Mouse (Mus musculus) stomach, postnatal 0 days (tissue): ENCODE data around the gene Shroom3. TPM values are rescaled to one million over a fixed set of nuclear protein-coding genes. Genes with fewer than 3 reads are reported as not detected.
A peak's percentile ranks its signal among the peaks of the same experiment; 100 is the strongest.

ENCODE experiments used
- ATAC-seq: fragments of 200-750 bp; cut with Nextera tagmentation; 2 replicates; pipeline ENCODE4 v1.8.0; 2017; ENCODE audit not compliant: low FRiP score, low TSS enrichment
- DNase-seq: peaks from one replicate; pipeline ENCODE4 v3.0.0-alpha.2; 2016; ENCODE audit warnings: low spot score
- H3K27ac ChIP-seq: fragments of 300-500 bp; sonication (generic); replicated peaks from 2 replicates; pipeline ENCODE4 v1.5.1; 2014; ENCODE audit warnings: mild to moderate bottlenecking, control low read depth
- H3K27me3 ChIP-seq: fragments of 300-500 bp; sonication (generic); 2 replicates; pipeline ENCODE4 v1.6.1; 2014; ENCODE audit warnings: low read length; ENCODE audit not compliant: control insufficient read depth, insufficient read depth
- H3K36me3 ChIP-seq: fragments of 300-500 bp; sonication (generic); 2 replicates; pipeline ENCODE4 v1.6.1; 2014; ENCODE audit warnings: low read length, mixed read lengths; ENCODE audit not compliant: control insufficient read depth, insufficient read depth
- H3K4me1 ChIP-seq: fragments of 300-500 bp; sonication (generic); replicated peaks from 2 replicates; pipeline ENCODE4 v1.6.1; 2014; ENCODE audit warnings: antibody characterized with exemption; ENCODE audit not compliant: control insufficient read depth, insufficient read depth
- H3K4me2 ChIP-seq: fragments of 300-500 bp; sonication (generic); replicated peaks from 2 replicates; pipeline ENCODE4 v1.6.1; 2014; ENCODE audit warnings: low read depth, mild to moderate bottlenecking, control low read depth, moderate library complexity
- H3K4me3 ChIP-seq: fragments of 300-500 bp; sonication (generic); 2 replicates; pipeline ENCODE4 v1.5.1; 2014; ENCODE audit warnings: low read depth, low read length, control low read depth
- H3K9ac ChIP-seq: fragments of 300-500 bp; sonication (generic); 2 replicates; pipeline ENCODE4 v1.6.1; 2014; ENCODE audit warnings: mild to moderate bottlenecking, low read length, control low read depth, mixed read lengths
- H3K9me3 ChIP-seq: fragments of 300-500 bp; sonication (generic); 2 replicates; pipeline ENCODE4 v1.6.1; 2016; ENCODE audit warnings: low read length; ENCODE audit not compliant: control insufficient read depth
- CTCF ChIP-seq: IDR thresholded peaks from 2 replicates; pipeline ENCODE4 v1.5.1; 2016; ENCODE audit warnings: antibody characterized with exemption, low read depth, mild to moderate bottlenecking, moderate library complexity
- EP300 ChIP-seq: optimal IDR thresholded peaks from 2 replicates; pipeline ENCODE3; 2016; ENCODE audit warnings: antibody characterized with exemption
- WGBS: fragments of 180-500 bp; shearing (Covaris S2); extraction: QIAGEN DNeasy Blood & Tissue Kit; methylation state at CpG from one replicate; pipeline ENCODE4 v1.1.7; 2014; 5-methylcytosine and 5-hydroxymethylcytosine counted together
- polyA plus RNA-seq: library from polyadenylated mRNA; unstranded; fragments of >200 nt; fragmentation: Nextera tagmentation; extraction: Ambion mirVana; gene quantifications from 2 replicates; pipeline ENCODE4 v1.2.1, GENCODE M21; 2015

The Shroom3 gene
- polyA plus RNA-seq, 1 experiment from 2014 or later = 11.4 TPM

DNA sequence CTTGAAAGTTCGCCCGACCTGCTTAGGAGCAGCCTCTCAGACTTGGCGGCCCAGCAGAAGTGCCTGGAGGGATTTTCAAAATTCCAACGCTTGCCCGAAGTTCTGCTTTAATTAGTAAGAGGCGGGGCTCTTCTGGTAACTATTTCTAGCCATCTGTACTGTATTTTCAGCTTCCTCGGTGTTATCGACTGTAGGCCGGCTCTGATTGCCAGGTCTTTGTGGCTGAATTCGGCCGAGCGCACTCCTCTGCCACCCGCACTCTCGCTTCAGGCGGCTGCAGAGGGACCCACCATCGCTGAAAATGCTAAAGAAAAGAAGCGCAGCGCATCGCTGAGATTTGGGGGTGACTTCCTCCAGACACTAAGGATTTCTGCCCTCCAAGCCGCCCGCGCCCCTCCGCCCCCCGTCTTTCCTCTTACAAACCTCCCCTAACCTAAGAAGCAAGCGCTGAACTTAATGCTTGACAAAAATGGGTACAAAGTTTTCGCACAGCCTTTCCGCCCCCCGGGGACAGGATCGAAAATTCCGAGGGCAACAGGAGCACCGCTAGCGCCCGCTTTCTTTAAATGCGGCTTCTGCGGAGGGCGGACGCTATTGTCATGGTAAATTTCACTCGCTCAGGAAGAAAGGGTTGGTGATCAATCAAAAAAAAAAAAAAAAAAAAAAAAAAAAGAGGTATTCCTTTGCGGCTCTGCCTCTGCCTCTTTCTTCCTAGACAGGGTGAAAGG, 450 bp upstream of the Shroom3 start:
- TF ChIP-seq CTCF (no peak), EP300 (no peak)
- no peaks in the 10 kb centered on the region for H3K9me3 ChIP-seq

DNA sequence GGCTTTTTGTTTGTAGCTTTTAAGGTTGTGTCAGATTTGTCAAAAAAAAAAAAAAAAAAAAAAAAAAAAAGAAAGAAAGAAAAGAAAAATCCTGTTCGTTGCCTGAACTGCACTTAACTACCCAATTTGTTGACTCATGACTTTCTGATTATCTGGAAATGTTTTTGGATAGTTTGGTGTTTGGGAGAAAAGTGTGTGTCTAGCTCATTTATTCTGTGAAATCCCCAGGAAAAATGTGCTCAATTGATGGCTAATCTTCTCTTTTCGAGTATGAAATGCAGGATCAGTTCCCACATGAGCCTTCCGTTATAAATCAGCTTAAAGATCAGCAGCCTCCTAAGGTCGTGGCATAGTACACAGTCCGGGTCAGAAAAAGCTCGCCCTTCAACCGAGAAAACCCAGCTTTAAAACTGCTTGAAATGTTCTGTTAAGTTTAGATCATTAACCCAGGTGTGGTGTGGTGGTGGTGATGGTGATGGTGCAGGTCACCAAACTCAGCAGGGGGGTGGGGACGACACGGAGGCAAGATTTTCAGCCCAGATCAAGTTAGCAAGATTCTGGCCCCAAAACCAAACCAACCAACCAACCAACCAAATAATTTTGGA, 738 bp downstream of the Shroom3 start:
- peak overlapping the region; percentile 48 for H3K4me3 ChIP-seq
- peak overlapping the region; percentile 86 for H3K4me2 ChIP-seq
- DNase-seq (no peak), ATAC-seq (no peak)
- 50% methylated on average over 9 of the region's 9 CpGs for WGBS
- 0 out of 2 replicates have a peak, but pooled peaks cover 2% of the 10 kb centered on the region for H3K4me1 ChIP-seq
- H3K9ac ChIP-seq = no peak overlapping the region; the same call in 1 of the 2 replicates
- no peak overlapping the region for H3K27ac ChIP-seq
- TF ChIP-seq EP300 (no peak), CTCF (no peak)
- no peaks in the 10 kb centered on the region for H3K36me3 ChIP-seq
- H3K27me3 ChIP-seq = no peaks in the 10 kb centered on the region
- no peaks in the 10 kb centered on the region for H3K9me3 ChIP-seq

More for the DNA sequence above, 450 bp upstream of the Shroom3 start:
- Histone ChIP-seq H3K27ac (no peak overlapping the region), H3K27me3 (no peaks in the 10 kb centered on the region), H3K4me3 (peak overlapping the region; percentile 48), H3K9ac (peak overlapping the region; percentile 60), H3K4me2 (peak overlapping the region; percentile 86), H3K4me1 (0 out of 2 replicates have a peak, but pooled peaks cover 2% of the 10 kb centered on the region), H3K36me3 (no peaks in the 10 kb centered on the region)
- ATAC-seq (no peak), DNase-seq (peak; percentile 16)
- 4% methylated on average over 39 of the region's 39 CpGs for WGBS

DNA sequence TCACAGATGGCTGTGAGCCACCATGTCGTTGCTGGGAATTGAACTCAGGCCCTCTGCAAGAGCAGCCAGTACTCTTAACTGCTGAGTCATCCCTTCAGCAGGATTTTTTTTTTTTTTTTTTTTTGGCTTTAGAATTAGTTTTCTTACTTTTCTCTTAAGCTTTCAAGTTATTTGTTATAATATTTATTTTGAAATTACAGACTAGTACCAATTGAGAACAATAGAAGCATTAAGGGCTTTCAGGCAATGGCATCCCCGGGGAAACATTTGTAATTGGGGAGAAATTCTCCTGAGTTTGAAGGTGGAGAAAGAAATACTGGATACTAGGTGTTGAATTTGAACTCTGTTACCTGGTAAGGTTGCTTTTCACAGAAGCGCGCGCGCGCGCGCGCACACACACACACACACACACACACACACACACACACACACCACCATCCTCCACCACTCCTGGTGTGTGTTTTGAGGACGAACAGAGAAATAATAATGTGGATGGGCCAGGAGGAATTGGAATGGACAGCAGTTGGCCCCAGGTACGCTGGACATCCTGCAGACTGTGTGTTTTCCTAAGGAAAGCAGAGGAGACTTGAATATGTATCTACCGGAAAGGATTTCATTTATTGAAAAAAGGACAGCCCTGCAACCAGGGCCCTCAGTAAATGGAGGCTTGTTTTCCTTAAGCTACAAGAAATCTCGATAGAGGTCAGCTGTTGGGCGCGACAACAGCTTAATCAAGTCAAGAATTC, 1.7 kb downstream of the Shroom3 start:
- Histone ChIP-seq H3K9ac (no peak overlapping the region), H3K27me3 (no peaks in the 10 kb centered on the region), H3K4me3 (no peak overlapping the region), H3K36me3 (no peaks in the 10 kb centered on the region), H3K4me2 (no peak overlapping the region), H3K9me3 (no peaks in the 10 kb centered on the region), H3K27ac (no peak overlapping the region), H3K4me1 (0 out of 2 replicates have a peak, but pooled peaks cover 2% of the 10 kb centered on the region)
- 91% methylated on average over 16 of the region's 16 CpGs for WGBS
- TF ChIP-seq CTCF (no peak), EP300 (no peak)
- no peak for DNase-seq
- no peak for ATAC-seq

DNA sequence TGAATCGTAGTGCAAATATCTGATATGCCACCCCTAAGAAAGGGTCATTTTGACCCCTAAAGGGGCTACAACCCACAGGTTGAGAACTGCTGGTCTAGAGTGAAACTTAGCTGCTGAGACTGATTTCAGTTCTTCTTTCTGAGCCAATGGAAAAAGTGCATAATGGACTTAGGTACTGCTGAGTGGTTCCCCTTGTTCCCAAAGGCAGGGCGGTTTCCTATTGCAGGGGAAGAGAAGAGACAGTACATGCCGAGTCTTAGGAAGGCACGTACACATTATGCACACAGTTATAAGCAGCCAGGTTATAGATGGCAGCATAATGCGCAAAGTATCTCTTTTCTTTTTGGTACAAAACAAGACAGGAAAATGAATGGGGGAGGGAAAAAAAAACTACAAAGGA, 4.9 kb downstream of the Shroom3 start:
- Histone ChIP-seq H3K4me3 (no peak overlapping the region), H3K27me3 (no peaks in the 10 kb centered on the region), H3K27ac (no peak overlapping the region), H3K9me3 (no peaks in the 10 kb centered on the region), H3K9ac (no peak overlapping the region), H3K4me1 (0 out of 2 replicates have a peak, but pooled peaks cover 2% of the 10 kb centered on the region), H3K36me3 (no peaks in the 10 kb centered on the region), H3K4me2 (no peak overlapping the region)
- TF ChIP-seq CTCF = no peak
- TF ChIP-seq EP300 = no peak
- no peak for ATAC-seq
- 76% methylated on average over 5 of the region's 5 CpGs for WGBS
- no peak for DNase-seq

DNA sequence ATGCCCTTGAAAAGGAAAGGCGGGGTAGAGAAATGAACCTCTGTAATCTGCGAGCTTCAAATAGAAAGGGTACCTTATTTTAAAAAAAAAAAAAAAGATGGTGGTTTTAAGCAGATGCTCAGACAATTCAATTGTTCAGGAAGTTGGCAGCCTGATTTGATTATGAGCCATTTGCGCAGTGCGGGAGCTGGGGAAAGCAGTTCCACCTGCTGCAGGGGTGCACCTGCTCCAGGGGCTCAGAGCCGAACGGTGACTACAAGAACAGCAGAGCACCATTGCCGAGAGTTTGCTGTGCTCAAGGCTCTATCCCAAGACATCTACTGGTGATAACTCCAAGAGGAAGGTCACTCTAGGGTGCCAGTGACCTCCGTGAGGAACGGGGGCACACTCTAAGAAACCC, 5.3 kb downstream of the Shroom3 start:
- H3K27ac ChIP-seq = no peak overlapping the region
- no peak for DNase-seq
- H3K4me1 ChIP-seq = 0 out of 2 replicates have a peak, but pooled peaks cover under 1% of the 10 kb centered on the region
- no peaks in the 10 kb centered on the region for H3K36me3 ChIP-seq
- H3K4me2 ChIP-seq = no peak overlapping the region
- no peak overlapping the region for H3K9ac ChIP-seq
- ATAC-seq = no peak
- no peaks in the 10 kb centered on the region for H3K27me3 ChIP-seq
- H3K9me3 ChIP-seq = no peaks in the 10 kb centered on the region
- H3K4me3 ChIP-seq = no peak overlapping the region
- WGBS = 76% methylated on average over 9 of the region's 9 CpGs
- TF ChIP-seq EP300 (no peak), CTCF (no peak)
